Mouse (Mus musculus) olfactory bulb, adult 2 months (tissue): ENCODE measurements at regions not wholly inside any gene's neighbourhood (a gene's known extent, or its start where the extent isn't known, plus 50 kb on each side); places are given as distances from the start of the nearest gene placed in this dataset.

Source experiments
- H3K27ac ChIP-seq: fragments of 200-500 bp; 2 replicates; pipeline ENCODE4 v1.5.1; 2012; ENCODE audit warnings: low read depth, low read length; ENCODE audit not compliant: insufficient read depth
- H3K4me1 ChIP-seq: fragments of 200-500 bp; 2 replicates; pipeline ENCODE4 v1.6.1; 2012; ENCODE audit warnings: low read length; ENCODE audit not compliant: control insufficient read depth, insufficient read depth
- H3K4me3 ChIP-seq: fragments of 200-500 bp; 2 replicates; pipeline ENCODE4 v1.5.1; 2012; ENCODE audit warnings: mild to moderate bottlenecking, low read depth, low read length, moderate library complexity; ENCODE audit not compliant: insufficient read depth
- CTCF ChIP-seq: fragments of 200-500 bp; IDR thresholded peaks from 2 replicates; pipeline ENCODE4 v1.5.1; 2012; ENCODE audit warnings: low read depth, mild to moderate bottlenecking, low read length, moderate library complexity; ENCODE audit not compliant: insufficient read depth
- POLR2A ChIP-seq: fragments of 200-500 bp; IDR thresholded peaks from 2 replicates; pipeline ENCODE4 v1.6.1; 2012; ENCODE audit warnings: mild to moderate bottlenecking, low read depth, low read length, moderate library complexity; ENCODE audit not compliant: insufficient read depth
- WGBS: fragments of 180-500 bp; shearing (Covaris S2); methylation state at CpG from one replicate; pipeline ENCODE4 v1.1.7; 2018; 5-methylcytosine and 5-hydroxymethylcytosine counted together

GRCm38 (mm10) chr9:120745674-120746073, 174.4 kb downstream of the Rpl14 start:
- no peak overlapping the region for H3K27ac ChIP-seq
- 80% methylated on average over 6 of the region's 6 CpGs for WGBS
- no peak overlapping the region for H3K4me3 ChIP-seq
- H3K4me1 ChIP-seq = peaks cover 3% of the 10 kb centered on the region
- TF ChIP-seq POLR2A = no peak
- no peak for TF ChIP-seq CTCF

- H3K4me3 ChIP-seq = no peak overlapping the region
- WGBS = 89% methylated on average over 4 of the region's 4 CpGs
- H3K27ac ChIP-seq = no peak overlapping the region
- no peak for TF ChIP-seq POLR2A
- peaks cover 6% of the 10 kb centered on the region for H3K4me1 ChIP-seq
These were observed 178.2 kb upstream of the Ctnnb1 start for GRCm38 (mm10) chr9:120750820-120751219.

GRCm38 (mm10) chr9:120751686-120752484, 177.1 kb upstream of the Ctnnb1 start:
- H3K4me3 ChIP-seq = no peak overlapping the region
- TF ChIP-seq CTCF (no peak), POLR2A (no peak)
- H3K27ac ChIP-seq = no peak overlapping the region
- H3K4me1 ChIP-seq = peaks cover 6% of the 10 kb centered on the region
- WGBS = 95% methylated on average over 5 of the region's 5 CpGs

DNA sequence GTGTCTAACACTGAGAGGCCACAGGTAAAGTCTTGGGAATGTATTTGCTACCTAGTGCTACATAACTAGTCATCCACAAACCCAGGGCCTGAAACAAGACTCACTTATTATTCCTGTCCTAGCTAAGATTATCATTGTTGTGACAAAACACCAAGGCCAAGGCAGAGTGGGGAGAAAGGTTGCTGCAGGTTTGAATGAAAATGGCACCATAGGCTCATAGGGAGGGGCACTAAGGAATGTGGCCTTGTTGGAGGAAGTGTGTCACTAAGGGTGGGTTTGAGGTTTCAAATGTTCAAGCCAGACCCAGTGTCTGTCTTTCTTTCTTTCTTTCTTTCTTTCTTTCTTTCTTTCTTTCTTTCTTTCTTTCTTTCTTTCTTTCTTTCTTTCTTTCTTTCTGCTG, 174.9 kb upstream of the Ctnnb1 start:
- no peak for TF ChIP-seq CTCF
- TF ChIP-seq POLR2A = no peak
- Histone ChIP-seq H3K4me1 (peaks cover 6% of the 10 kb centered on the region), H3K27ac (no peak overlapping the region), H3K4me3 (no peak overlapping the region)

DNA sequence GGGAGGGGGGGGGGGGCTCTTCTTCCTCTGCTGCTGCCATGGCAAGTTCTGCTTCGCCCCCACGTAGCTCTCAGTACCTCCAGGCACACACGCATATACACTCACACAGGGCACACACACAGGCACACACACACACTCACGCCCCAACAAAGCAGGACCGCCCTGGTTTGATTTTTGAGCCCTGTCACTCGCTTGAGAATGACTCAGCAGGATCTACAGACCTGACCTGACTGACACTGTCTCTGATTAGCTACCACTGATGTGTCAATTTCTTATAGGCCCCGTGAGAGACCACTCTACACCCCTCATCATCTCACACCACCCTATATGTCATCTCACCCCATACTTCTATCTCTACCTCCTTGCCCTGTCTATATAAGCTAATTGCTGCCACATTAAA, 173.5 kb upstream of the Ctnnb1 start:
- Histone ChIP-seq H3K27ac (no peak overlapping the region), H3K4me3 (no peak overlapping the region), H3K4me1 (peaks cover 5% of the 10 kb centered on the region)
- TF ChIP-seq CTCF = no peak
- no peak for TF ChIP-seq POLR2A
- WGBS = 95% methylated on average over 7 of the region's 7 CpGs

- Histone ChIP-seq H3K4me3 (no peak overlapping the region), H3K4me1 (no peaks in the 10 kb centered on the region), H3K27ac (no peak overlapping the region)
- WGBS = 91% methylated on average over 3 of the region's 3 CpGs
- TF ChIP-seq CTCF = no peak
These were observed 171.0 kb upstream of the Ctnnb1 start for GRCm38 (mm10) chr9:120758003-120758402.

DNA sequence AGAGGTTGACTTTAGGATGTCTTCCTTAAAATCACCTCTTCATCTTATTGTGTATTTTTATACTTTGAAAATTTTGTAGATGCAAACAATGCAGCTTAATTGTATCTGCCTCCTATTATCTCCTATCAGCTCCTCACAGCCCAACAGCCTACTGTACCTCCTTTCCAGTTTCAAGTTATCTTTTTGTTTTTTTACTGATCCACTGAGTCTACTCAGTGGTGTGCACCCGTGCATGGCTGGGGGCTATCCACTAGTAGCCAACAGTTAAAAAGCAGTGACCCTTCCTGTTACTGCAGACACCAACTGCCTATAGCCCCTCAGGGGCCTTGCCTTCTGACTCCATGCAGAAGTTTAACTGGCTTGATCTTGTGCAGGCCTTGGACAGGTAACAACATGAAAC, 170.4 kb upstream of the Ctnnb1 start:
- Histone ChIP-seq H3K27ac (no peak overlapping the region), H3K4me1 (no peaks in the 10 kb centered on the region), H3K4me3 (no peak overlapping the region)
- TF ChIP-seq POLR2A (no peak), CTCF (no peak)
- 92% methylated on average over 1 of the region's 1 CpGs for WGBS

DNA sequence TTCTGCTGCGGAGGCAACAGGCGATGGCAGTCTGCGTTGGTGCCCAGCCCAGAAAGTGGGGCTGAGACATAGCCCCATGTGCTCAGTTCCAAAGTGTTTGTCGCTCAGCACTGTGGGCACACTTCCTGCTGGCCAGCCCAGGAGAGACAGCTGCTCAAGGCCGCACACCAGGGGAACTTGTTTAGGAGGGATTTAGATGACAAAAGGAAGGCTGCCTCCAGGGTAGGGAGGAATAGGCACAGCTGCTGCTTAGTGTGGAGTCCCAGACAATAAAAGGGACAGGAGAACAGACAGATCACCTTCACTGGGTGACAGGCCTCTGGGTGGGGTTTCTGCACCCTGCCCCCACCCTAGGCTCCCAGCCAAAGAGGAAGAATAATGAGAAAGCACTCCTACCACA, 169.2 kb upstream of the Ctnnb1 start:
- no peak overlapping the region for H3K4me3 ChIP-seq
- no peak overlapping the region for H3K27ac ChIP-seq
- TF ChIP-seq POLR2A = no peak
- TF ChIP-seq CTCF = no peak
- H3K4me1 ChIP-seq = no peaks in the 10 kb centered on the region
- WGBS = 57% methylated on average over 5 of the region's 5 CpGs

DNA sequence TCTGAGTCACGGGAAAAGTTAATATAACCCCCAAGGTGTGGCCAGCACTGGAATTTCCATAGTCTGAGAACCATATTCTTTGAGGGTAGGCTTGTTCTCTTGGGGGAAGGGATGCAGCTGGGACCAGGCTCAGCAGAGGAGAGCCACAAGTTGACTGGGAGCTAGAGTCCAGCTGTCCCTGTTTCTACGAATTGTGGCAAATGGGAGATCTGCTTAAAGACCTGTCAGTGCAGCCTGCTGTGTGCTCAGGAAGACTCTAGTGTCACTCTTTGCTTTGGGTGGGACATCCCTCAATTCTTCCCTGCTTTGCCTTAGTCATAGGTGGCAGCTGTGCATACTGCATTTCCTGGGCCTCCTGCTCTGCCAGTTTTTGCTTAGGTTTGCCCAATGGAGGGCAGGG, 165.2 kb upstream of the Ctnnb1 start:
- H3K4me1 ChIP-seq = no peaks in the 10 kb centered on the region
- TF ChIP-seq POLR2A = no peak
- 96% methylated on average over 2 of the region's 2 CpGs for WGBS
- H3K27ac ChIP-seq = no peak overlapping the region
- H3K4me3 ChIP-seq = no peak overlapping the region

DNA sequence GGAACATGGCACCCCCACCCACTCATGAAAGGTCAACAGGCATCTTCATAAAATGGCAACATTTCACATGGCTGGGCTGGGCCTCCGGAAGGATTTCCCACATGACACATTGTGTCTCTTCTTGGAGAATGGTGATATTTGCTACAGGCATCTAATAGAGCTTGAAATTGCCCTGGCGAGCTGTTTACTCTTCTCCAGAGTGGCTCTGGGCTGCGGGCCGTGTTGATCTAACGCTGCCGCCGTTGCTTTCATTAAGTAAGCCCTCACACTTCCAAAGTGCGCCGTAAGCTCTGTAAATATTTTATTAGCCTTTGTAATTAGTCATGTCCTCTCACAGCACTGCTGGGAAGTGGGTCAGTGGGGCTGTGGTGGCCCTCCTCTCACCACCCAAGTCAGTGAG, 164.4 kb upstream of the Ctnnb1 start:
- H3K4me1 ChIP-seq = no peaks in the 10 kb centered on the region
- no peak overlapping the region for H3K27ac ChIP-seq
- H3K4me3 ChIP-seq = no peak overlapping the region
- TF ChIP-seq POLR2A (no peak), CTCF (no peak)
- 74% methylated on average over 9 of the region's 9 CpGs for WGBS
